Mouse (Mus musculus) testis, adult 2 months (tissue): ENCODE results near the gene Igfbp7.

Source experiments
- CTCF ChIP-seq: fragments of 200-500 bp; IDR thresholded peaks from 2 replicates; pipeline ENCODE4 v1.5.1; 2012; ENCODE audit warnings: low read depth, mild to moderate bottlenecking, inconsistent platforms, low read length, moderate library complexity; ENCODE audit not compliant: control insufficient read depth, insufficient read depth, insufficient replicate concordance
- POLR2A ChIP-seq: fragments of 200-500 bp; IDR thresholded peaks from 2 replicates; pipeline ENCODE4 v1.6.1; 2012; ENCODE audit warnings: low read depth, mild to moderate bottlenecking, inconsistent platforms, low read length, moderate library complexity; ENCODE audit not compliant: control insufficient read depth

DNA sequence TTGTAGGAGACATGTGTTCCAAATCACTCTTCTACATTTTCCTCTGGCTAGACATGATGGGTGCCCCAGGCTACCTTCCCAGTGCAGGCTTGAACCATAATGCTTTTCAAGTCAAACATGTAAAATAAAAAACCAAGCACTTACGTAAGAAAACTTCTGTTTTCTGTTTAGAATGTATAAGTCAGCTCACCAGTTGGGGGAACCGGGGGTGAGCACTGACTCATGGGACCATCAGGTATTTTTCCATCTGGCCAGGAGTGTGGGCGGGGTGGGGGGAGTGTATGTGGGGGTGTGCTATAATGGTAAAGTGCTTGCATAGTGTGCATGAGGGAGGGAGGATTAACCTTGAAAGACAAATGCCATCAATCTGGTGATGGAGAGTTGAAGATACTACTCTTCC, 29.8 kb downstream of the Igfbp7 start:
- TF ChIP-seq CTCF (no peak), POLR2A (no peak)
